Mouse (Mus musculus): ENCODE results near the gene Pdzd3. TPM values are rescaled to one million over a fixed set of nuclear protein-coding genes. Genes with fewer than 3 reads are reported as not detected.
"Not testable (repeated sequence)": the region's sequence is repeated elsewhere in the genome, so short reads cannot be mapped to it uniquely, and the experiment has no call there.

Gene Pdzd3
- polyA plus RNA-seq (2016; fragmentation: Nextera tagmentation; extraction: Ambion mirVana): not detected in 2 replicates

- Histone ChIP-seq H3K4me1 (replicated peaks) (peaks cover 33% of the 10 kb centered on the region), H3K36me3 (peaks cover under 1% of the 10 kb centered on the region; the same call in 1 of the 2 replicates), H3K4me2 (no peak within 1 kb of the TSS), H3K9me3 (replicated peaks) (no peaks in the 10 kb centered on the region), H3K9ac (no peak within 1 kb of the TSS), H3K27ac (ENCODE audit: poor library complexity, severe bottlenecking) (no peak within 1 kb of the TSS), H3K27me3 (replicated peaks) (peaks cover 24% of the 10 kb centered on the region), H3K4me3 (no peak within 1 kb of the TSS)
- WGBS: 71% methylated on average over 10 of the region's 10 CpGs
- no peak for ATAC-seq (ENCODE audit: insufficient number of reproducible peaks, low FRiP score)
Measured at GRCm38 (mm10) chr9:44251314-44251713, at the start of gene Pdzd3. TSS of gene Pdzd3 (minus strand) at chr9:44251471.

DNA sequence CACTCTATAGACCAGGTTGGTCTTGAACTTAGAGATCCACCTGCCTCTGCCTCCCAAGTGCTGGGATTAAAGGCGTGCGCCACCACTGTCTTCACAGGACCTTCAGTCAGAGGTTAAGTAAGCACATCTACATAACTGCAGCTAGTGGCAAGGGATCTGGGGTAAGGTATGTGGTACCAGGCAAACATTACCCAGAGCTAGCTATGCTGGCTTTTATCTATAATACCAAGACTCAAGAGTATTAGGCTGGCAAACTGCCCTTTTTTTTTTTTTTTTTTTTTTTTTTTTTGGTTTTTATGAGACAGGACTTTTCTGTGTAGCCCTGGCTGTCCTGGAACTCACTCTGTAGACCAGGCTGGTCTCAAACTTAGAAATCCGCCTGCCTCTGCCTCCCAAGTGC lies 48.7 kb upstream of the Pdzd3 start:
- H3K4me3 ChIP-seq; H3K9me3 ChIP-seq (replicated peaks); H3K9ac ChIP-seq; ATAC-seq (ENCODE audit: insufficient number of reproducible peaks, low FRiP score); H3K4me2 ChIP-seq; H3K27ac ChIP-seq (ENCODE audit: poor library complexity, severe bottlenecking); H3K27me3 ChIP-seq (replicated peaks): not testable (repeated sequence)
- WGBS: 97% methylated on average over 3 of the region's 3 CpGs
- H3K36me3 ChIP-seq: peaks cover 74% of the 10 kb centered on the region
- H3K4me1 ChIP-seq (replicated peaks): peaks cover 14% of the 10 kb centered on the region

GRCm38 (mm10) chr9:44292490-44292889 lies 41.2 kb upstream of the Pdzd3 start:
- Histone ChIP-seq H3K9ac (no peak overlapping the region), H3K27me3 (replicated peaks) (peaks cover 9% of the 10 kb centered on the region), H3K4me2 (no peak overlapping the region), H3K27ac (ENCODE audit: poor library complexity, severe bottlenecking) (no peak overlapping the region), H3K4me1 (replicated peaks) (peaks cover 12% of the 10 kb centered on the region), H3K36me3 (peaks cover 69% of the 10 kb centered on the region), H3K4me3 (no peak overlapping the region), H3K9me3 (replicated peaks) (no peaks in the 10 kb centered on the region)
- WGBS: 77% methylated on average over 3 of the region's 3 CpGs
- ATAC-seq (ENCODE audit: insufficient number of reproducible peaks, low FRiP score): no peak

DNA sequence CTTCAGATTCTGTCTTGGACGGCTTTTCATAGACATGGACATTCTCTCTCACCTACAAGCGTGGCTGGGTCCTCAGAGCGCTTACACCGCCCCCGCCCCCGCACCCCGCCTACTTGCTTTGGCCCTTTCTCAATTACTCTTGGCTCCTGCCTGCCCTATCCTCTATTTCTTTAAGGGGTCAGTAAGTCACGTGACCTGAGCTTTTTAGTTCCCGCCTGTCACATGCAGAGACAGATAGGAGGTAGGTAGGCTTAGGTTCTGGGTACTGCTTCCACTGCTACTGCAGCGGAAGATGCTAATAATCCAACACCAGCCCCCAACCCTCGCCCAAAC lies 37.7 kb upstream of the Pdzd3 start:
- WGBS: 6% methylated on average over 11 of the region's 11 CpGs
- H3K36me3 ChIP-seq: peaks cover 36% of the 10 kb centered on the region
- H3K27ac ChIP-seq (ENCODE audit: poor library complexity, severe bottlenecking): peak overlapping the region; percentile 56
- peaks cover 18% of the 10 kb centered on the region for H3K4me1 ChIP-seq (replicated peaks)
- peak overlapping the region; percentile 58 for H3K4me3 ChIP-seq
- no peaks in the 10 kb centered on the region for H3K9me3 ChIP-seq (replicated peaks)
- H3K27me3 ChIP-seq (replicated peaks): peaks cover 27% of the 10 kb centered on the region
- peak overlapping the region; percentile 87 for H3K4me2 ChIP-seq
- peak overlapping the region; percentile 74; the same call in 1 of the 2 replicates for H3K9ac ChIP-seq
- peak; percentile 26; the same call in 1 of the 2 replicates for ATAC-seq (ENCODE audit: insufficient number of reproducible peaks, low FRiP score)

DNA sequence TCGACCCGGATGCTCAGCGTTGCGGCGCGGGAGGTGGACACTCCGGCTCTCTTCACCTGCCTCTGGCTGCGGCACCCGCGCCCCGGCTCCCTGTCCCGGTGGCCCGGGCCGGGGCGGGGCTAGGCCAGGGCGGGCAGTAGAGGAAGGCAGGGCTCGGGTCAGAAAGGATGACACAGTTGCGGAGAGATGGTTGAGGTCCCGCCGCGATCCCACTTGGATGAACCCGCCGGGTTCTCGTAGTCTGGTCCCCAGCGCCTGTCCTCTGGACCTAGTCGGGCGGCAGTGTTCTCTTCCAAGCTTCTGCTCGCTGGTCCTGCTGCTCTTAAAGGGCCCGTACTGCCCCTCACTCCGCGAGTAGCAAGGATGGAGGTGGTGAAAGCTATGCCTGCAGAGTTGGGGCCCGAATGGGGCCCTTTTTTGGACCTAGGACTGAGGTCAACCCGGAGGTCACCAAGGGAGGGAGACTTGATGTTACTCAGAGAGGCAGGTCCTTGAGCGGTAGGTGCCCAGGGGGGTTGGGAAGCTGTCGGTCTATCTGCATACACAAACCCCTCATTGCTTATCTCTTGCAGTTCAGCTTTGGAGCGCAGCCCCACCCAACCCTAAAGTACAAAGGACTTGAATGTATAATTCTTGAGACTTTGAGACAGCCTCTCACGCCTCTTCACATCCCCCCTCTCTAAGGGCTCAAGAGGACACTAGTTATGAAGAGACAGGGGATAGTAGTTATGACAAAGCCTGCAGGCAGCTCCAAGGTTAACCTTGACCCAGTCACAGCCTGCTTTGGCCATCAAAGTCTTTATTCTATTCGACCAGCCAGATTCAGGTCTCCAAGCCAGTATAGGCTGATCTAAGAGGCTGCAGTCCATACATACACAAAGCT lies 37.0 kb upstream of the Pdzd3 start, which contains the start of gene Abcg4:
TSS of gene Abcg4 (minus strand) at position 540 of the 883 bp plus-strand sequence.
- peak within 1 kb of the TSS; percentile 87 for H3K4me2 ChIP-seq
- peak within 1 kb of the TSS; percentile 74 for H3K9ac ChIP-seq
- H3K27ac ChIP-seq (ENCODE audit: poor library complexity, severe bottlenecking): peak within 1 kb of the TSS; percentile 56
- WGBS: 1% methylated on average over 38 of the region's 38 CpGs
- peaks cover 20% of the 10 kb centered on the region for H3K4me1 ChIP-seq (replicated peaks)
- H3K36me3 ChIP-seq: peaks cover 30% of the 10 kb centered on the region
- ATAC-seq (ENCODE audit: insufficient number of reproducible peaks, low FRiP score): peak; percentile 87
- H3K27me3 ChIP-seq (replicated peaks): peaks cover 27% of the 10 kb centered on the region
- peak within 1 kb of the TSS; percentile 58 for H3K4me3 ChIP-seq
- no peaks in the 10 kb centered on the region for H3K9me3 ChIP-seq (replicated peaks)

DNA sequence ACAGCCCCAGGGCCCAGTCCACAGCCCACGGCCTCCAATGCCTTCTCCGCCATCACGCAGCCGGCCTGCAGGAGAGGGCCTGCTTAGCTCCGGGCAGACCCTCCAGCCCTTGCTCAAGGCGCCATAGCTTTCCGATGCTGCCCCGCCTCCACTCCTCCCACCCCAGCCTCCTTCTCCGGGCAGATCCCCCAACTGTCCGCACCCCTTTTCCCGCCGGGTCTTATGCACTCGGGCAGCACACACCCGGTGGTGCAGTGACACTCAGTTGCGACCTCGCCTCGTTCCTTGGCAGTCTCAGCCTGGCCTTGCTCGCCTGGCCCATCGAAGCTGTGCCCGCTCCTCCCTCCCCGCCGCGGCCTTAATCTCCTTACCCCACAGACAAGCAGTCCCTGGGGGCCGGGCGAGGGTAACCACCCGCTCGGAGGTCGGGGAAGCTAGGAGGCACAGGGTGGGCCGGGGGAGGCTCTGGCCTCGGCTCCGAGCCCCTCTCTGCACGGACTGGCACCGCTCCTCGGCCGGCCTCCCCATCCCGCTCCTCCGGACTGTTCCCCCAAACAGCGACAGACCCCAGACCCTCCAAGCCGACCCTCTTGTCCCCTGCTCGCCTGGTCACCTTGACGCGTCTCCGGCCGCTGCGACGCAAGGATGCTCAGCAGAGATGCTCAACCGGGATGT lies 36.3 kb upstream of the Pdzd3 start:
- peak; percentile 64 for ATAC-seq (ENCODE audit: insufficient number of reproducible peaks, low FRiP score)
- WGBS: under 1% methylated on average over 47 of the region's 47 CpGs
- H3K27ac ChIP-seq (ENCODE audit: poor library complexity, severe bottlenecking): 0 out of 2 replicates have a peak overlapping the region, but pooled peaks have one; percentile 49
- peak overlapping the region; percentile 74 for H3K9ac ChIP-seq
- peaks cover 23% of the 10 kb centered on the region for H3K36me3 ChIP-seq
- peak overlapping the region; percentile 87 for H3K4me2 ChIP-seq
- peaks cover 27% of the 10 kb centered on the region for H3K27me3 ChIP-seq (replicated peaks)
- H3K9me3 ChIP-seq (replicated peaks): no peaks in the 10 kb centered on the region
- peaks cover 24% of the 10 kb centered on the region for H3K4me1 ChIP-seq (replicated peaks)
- peak overlapping the region; percentile 58 for H3K4me3 ChIP-seq

- WGBS: 14% methylated on average over 11 of the region's 11 CpGs
Measured at GRCm38 (mm10) chr9:44287003-44287400, 35.7 kb upstream of the Pdzd3 start.

DNA sequence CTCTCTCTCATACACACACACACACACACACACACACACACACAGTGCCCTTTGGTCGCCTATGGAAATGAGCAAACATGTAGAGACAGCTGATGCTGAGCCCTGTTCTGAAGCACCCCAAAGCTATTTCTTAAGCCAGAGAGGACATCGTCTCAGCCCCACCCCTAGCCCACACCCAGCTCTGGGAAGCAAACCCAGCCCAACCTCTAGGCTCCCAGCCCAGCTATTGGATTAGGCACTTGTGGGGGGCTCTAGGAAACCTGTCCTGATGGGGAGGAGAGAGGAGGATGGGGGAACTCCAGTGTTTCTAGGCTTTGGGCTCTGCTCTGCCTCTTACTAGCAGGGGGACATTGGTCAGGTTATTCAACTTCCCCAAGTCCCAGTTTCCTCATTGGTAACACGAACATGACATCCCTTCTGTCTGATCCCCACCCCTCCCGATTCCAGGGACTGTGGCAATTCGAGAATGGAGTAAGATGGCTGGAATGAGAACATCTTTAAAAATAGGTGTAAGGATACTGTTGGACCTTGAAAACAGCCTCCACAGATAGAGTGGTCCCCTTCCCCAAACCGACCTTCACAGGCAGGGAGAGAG lies 35.1 kb upstream of the Pdzd3 start:
- Histone ChIP-seq H3K4me3 (peak overlapping the region; percentile 58), H3K27ac (ENCODE audit: poor library complexity, severe bottlenecking) (no peak overlapping the region), H3K4me2 (peak overlapping the region; percentile 87), H3K36me3 (peaks cover 12% of the 10 kb centered on the region), H3K9me3 (replicated peaks) (no peaks in the 10 kb centered on the region), H3K27me3 (replicated peaks) (peaks cover 27% of the 10 kb centered on the region), H3K4me1 (replicated peaks) (peaks cover 24% of the 10 kb centered on the region), H3K9ac (0 out of 2 replicates have a peak overlapping the region, but pooled peaks have one; percentile 22)
- 16% methylated on average over 6 of the region's 6 CpGs for WGBS
- ATAC-seq (ENCODE audit: insufficient number of reproducible peaks, low FRiP score): no peak

More at GRCm38 (mm10) chr9:44287003-44287400, 35.7 kb upstream of the Pdzd3 start:
- peak; percentile 23 for ATAC-seq (ENCODE audit: insufficient number of reproducible peaks, low FRiP score)
- Histone ChIP-seq H3K9ac (peak overlapping the region; percentile 74), H3K9me3 (replicated peaks) (no peaks in the 10 kb centered on the region), H3K4me1 (replicated peaks) (peaks cover 24% of the 10 kb centered on the region), H3K27me3 (replicated peaks) (peaks cover 27% of the 10 kb centered on the region), H3K4me2 (peak overlapping the region; percentile 87), H3K36me3 (peaks cover 18% of the 10 kb centered on the region), H3K27ac (ENCODE audit: poor library complexity, severe bottlenecking) (no peak overlapping the region), H3K4me3 (peak overlapping the region; percentile 58)

GRCm38 (mm10) chr9:44283183-44283582 lies 31.9 kb upstream of the Pdzd3 start:
- H3K4me1 ChIP-seq (replicated peaks): peaks cover 13% of the 10 kb centered on the region
- H3K9ac ChIP-seq: no peak overlapping the region
- no peak for ATAC-seq (ENCODE audit: insufficient number of reproducible peaks, low FRiP score)
- peaks cover 21% of the 10 kb centered on the region for H3K27me3 ChIP-seq (replicated peaks)
- no peak overlapping the region for H3K27ac ChIP-seq (ENCODE audit: poor library complexity, severe bottlenecking)
- H3K9me3 ChIP-seq (replicated peaks): no peaks in the 10 kb centered on the region
- no peak overlapping the region for H3K4me3 ChIP-seq
- H3K4me2 ChIP-seq: no peak overlapping the region
- no peaks in the 10 kb centered on the region for H3K36me3 ChIP-seq
- WGBS: 43% methylated on average over 5 of the region's 5 CpGs

DNA sequence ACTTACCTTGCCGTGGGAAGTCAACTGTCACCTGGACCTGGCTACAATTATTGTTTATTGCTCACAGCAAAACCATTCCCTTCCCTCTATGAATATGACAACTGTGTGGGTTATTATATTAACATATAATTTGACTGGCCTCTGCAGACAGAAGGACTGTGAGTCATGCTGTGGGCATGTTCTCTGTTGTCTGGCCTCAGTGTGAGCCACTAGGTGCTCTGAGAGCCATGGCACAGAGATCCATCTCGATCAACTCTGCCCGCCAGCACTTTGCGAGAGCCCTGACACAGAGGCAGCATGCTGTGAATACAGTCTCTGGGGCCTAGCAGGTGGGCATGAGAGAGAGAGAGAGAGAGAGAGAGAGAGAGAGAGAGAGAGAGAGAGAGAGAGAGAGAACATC lies 18.7 kb upstream of the Pdzd3 start:
- H3K4me3 ChIP-seq: no peak overlapping the region
- peaks cover 8% of the 10 kb centered on the region for H3K27me3 ChIP-seq (replicated peaks)
- 80% methylated on average over 4 of the region's 4 CpGs for WGBS

DNA sequence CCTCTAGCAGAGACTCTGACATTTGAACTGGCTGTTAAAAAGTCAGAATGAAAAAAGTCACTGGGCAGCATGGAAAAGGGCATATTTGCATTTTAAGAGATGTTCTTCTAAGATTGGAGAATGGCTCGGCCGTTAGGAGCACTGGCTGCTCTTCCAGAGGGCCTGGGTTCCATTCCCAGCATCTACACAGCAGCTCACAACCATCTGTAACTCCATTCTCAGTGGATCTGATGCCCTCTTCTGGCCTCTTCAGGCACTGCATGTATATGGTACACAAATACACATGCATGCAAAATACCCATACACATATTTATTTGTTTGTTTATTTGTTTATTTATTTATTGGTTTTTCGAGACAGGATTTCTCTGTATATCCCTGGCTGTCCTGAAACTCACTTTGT lies 17.8 kb upstream of the Pdzd3 start:
- no peak overlapping the region for H3K9ac ChIP-seq
- 77% methylated on average over 3 of the region's 3 CpGs for WGBS
- H3K4me3 ChIP-seq: no peak overlapping the region
- no peak overlapping the region for H3K4me2 ChIP-seq
- H3K4me1 ChIP-seq (replicated peaks): peaks cover 16% of the 10 kb centered on the region
- ATAC-seq (ENCODE audit: insufficient number of reproducible peaks, low FRiP score): no peak
- peaks cover 7% of the 10 kb centered on the region for H3K27me3 ChIP-seq (replicated peaks)
- H3K9me3 ChIP-seq (replicated peaks): 0 out of 2 replicates have a peak, but pooled peaks cover 6% of the 10 kb centered on the region
- no peaks in the 10 kb centered on the region for H3K36me3 ChIP-seq
- no peak overlapping the region for H3K27ac ChIP-seq (ENCODE audit: poor library complexity, severe bottlenecking)

More for the DNA sequence above, 18.7 kb upstream of the Pdzd3 start:
- peaks cover 16% of the 10 kb centered on the region for H3K4me1 ChIP-seq (replicated peaks)
- no peak for ATAC-seq (ENCODE audit: insufficient number of reproducible peaks, low FRiP score)
- H3K4me2 ChIP-seq: no peak overlapping the region
- H3K27ac ChIP-seq (ENCODE audit: poor library complexity, severe bottlenecking): no peak overlapping the region
- no peak overlapping the region for H3K9ac ChIP-seq
- 0 out of 2 replicates have a peak, but pooled peaks cover 6% of the 10 kb centered on the region for H3K9me3 ChIP-seq (replicated peaks)
- H3K36me3 ChIP-seq: no peaks in the 10 kb centered on the region
